Mouse (Mus musculus) layer of hippocampus, postnatal 10 days (tissue): ENCODE measurements around the gene Acot8. TPM values are rescaled to one million over a fixed set of nuclear protein-coding genes. Genes with fewer than 3 reads are reported as not detected.
A peak's percentile ranks its signal among the peaks of the same experiment; 100 is the strongest.

Experiments used
- DNase-seq, 2 experiments: peaks; one replicate each; pipeline ENCODE4 v3.0.0; 2021; ENCODE audit warnings: low spot score in 2 of 2
- total RNA-seq, 2 experiments: library from RNA; stranded (reverse); gene quantifications; 2 replicates each; pipeline ENCODE4 v1.2.3; 2021

The Acot8 gene
- total RNA-seq, 2 experiments from 2014 or later: 24.1 to 28.6 TPM

GRCm38 (mm10) chr2:164784869-164785420 lies 19.7 kb downstream of the Acot8 start:
- no peak for DNase-seq

DNA sequence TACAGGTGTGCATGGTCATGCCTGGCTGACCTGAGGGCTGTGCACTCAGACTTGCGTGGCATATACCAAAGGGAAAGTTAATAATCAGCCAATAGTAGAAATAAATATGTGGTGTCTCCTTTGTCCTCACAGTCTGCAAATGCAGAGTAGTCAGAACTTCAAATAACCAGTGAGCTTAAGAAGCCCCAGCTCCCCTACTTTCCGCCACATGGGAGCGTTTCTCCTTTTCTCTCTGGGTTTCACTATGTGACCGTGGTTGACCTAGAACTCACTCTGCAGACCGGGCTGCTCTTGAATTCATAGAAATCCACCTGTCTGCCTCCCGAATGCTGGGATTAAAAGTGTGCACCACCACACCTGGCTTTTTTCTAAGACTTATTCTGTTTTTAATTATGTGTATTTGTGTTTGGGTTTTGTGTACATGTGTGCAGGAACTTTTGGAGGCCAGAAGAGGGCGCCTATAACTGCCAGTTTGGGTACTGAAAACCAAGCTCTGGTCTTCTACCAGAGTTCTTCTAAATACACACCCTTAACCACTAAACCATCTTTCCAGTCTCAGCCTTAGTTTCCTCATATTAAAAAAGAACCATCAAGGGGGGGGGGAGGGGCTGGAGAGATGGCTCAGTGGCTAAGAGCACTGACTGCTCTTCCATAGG lies 20.6 kb downstream of the Acot8 start:
- DNase-seq: no peak

DNA sequence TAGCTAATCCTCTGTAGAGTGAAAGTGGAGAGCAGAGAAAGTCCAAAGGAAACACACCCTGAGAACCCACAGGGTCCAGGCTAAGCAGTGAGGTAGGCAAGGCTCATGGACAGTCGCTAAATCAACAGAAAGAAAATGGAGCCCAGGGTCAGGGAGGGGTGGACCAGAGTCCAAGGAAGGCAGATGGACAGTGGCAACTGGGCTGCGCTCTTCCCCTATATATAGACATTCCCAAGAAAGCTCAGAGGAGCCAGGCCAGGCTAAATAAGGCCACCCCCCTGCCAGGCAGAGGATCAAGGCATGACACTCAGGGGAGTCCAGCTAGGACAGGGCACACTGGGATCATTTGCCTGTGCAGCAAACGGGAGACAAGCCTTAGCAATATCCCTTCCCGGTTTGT lies 22.8 kb downstream of the Acot8 start:
- no peak for DNase-seq

DNA sequence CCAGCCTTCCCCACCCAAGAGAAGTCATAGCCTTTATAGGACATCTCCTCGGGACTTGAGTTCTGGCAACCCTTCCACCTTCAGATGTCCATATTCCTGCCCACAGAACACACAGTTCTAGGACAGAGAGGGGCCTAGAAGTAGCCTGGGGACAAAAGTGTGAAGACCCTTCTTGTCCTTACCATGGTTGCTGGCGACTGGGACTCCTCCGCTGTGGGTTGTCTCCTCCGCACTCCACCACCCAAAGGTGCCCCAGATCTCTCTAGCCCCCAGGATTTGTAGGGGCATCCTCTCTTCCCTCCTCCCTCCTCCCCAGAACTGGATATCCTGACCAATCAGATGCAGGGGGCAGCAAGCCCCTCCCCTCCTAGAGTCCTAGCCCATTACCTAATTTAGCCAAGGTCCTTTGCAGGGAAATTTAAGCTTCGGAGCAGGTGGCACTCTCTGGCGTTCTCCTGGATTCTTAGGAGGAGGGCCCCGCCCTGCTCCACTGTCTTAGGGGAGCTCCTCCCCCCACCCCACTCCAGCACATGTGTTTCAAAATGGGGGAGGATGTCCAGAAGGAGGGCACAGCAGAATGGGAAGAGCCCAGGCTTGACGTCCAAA lies 25.1 kb downstream of the Acot8 start, which contains the start of gene Tnnc2:
Gene Tnnc2 (minus strand): TSS at position 487 of the 606 bp plus-strand sequence.
- DNase-seq: no peak

DNA sequence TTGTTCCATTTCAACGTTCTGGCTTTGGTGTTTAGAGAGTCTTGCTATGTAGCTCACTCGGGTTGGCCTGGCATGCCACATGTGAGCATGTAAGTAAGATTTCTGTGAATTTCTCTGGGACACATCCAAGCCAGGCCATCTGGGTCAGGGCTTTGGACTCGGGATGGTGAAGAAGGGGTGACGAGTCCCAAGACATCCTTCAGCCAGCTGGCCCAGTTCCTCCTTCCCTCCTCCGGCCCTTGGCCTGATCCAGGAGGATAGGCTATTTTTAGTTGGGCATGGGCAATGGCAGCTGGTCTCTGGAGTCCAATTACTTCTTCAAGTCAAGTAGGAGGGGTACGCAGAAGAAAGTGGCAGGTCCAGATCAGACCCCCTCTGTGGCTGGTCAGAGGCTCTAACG lies 25.9 kb downstream of the Acot8 start:
- DNase-seq: no peak

DNA sequence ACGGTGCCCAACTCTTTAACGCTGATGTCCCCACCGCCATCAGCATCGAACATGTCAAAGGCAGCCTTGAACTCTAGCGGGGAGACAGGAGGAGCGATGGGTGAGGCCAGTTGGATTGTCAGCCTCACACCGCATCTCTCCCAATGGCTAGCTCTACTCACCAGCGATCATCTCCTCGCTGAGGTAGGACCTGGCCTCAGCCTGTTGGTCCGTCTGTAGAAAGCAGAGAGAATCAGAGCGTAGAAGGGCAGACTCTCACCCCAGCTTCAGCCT lies 26.7 kb downstream of the Acot8 start:
- no peak for DNase-seq

- DNase-seq: no peak
Measured at GRCm38 (mm10) chr2:164777246-164778014, 27.3 kb downstream of the Acot8 start.

- no peak for DNase-seq
Measured at GRCm38 (mm10) chr2:164776801-164777200, 27.9 kb downstream of the Acot8 start.

DNA sequence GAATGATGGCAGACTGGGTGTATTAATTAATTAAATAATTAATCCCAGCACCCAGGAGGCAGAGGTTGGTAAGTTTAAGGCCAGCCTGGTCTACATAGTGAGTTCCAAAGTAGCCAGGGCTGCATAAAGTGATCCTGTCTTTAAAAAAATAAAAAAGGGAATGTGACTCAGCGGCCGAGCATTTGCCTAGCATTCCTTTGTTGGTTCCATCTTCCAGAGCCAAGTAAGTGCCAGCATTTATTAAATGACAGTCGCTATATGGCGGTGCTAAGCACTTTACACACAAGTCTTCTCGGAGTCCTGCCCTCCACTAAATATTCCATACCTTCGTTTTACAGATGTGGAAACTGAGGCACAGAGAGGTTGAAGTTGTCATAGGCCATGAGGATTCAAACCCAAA lies 28.6 kb downstream of the Acot8 start:
- DNase-seq: no peak

DNA sequence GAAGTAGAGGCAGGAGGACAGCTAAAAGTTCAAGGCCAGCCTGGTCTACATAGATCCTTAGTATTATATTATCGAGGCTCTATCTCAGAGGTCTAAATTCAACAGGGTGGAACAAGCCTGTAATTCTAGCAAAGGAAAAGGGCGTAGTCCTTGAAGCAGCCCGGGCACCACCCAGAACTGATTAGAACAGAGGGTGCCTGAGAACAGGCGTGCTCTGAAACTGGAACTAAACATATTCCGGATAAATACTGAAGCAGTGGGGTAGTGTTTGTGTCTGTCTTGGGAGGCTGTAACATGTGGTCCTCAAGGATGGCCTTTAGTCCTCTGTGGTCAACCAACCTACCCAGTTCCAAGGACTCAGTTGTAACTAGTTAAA lies 30.7 kb downstream of the Acot8 start:
- no peak for DNase-seq

- no peak for DNase-seq
Measured at GRCm38 (mm10) chr2:164773229-164773988, 31.3 kb downstream of the Acot8 start.

DNA sequence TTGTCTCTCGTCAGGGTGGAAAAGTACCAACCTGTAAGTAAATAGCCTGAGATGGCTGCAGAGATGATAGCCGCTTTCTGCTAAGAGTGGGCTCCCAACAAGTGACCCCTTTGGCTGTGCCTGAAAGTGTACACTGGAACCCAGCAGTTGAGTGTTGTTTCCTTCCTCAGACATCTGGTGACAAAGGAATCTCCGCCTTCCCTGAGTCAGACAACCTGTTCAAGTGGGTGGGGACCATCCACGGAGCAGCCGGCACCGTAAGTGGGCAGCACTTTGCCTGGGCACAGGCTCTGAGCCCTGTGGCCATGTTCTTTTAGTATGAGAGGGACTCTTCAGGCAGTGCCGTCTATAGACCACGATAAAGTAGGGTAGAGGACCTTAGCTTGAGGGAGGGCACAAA lies 33.6 kb downstream of the Acot8 start:
- DNase-seq: no peak

- no peak for DNase-seq
Measured at GRCm38 (mm10) chr2:164770279-164770678, 34.4 kb downstream of the Acot8 start.

GRCm38 (mm10) chr2:164769258-164770037 lies 35.2 kb downstream of the Acot8 start, which contains the start of gene Ube2c:
Gene Ube2c (plus strand): TSS chr2:164769898.
- DNase-seq: peak; percentile 98 to 99

GRCm38 (mm10) chr2:164767812-164768540 lies 36.7 kb downstream of the Acot8 start:
- peak in 1 of 2 experiments; percentile 33 for DNase-seq

DNA sequence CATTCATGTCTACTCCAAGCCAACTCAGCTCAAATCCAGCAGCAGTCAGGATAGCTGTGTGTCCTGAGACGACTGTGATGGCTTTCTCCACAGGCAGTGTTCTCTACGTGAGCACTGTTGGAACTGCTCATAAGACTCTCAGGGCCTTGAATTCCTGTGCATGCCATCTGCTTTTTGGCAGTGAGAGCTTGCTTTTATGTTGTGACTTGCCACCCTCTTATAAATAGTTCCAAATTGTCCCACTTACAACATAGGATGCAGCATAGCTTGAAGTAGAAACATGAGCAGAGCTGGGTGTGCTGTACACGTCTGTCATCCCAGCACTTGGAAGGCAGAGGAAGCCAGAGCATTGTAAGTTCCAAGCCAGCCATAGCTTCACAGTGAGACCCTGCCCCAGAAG lies 38.8 kb downstream of the Acot8 start:
- no peak for DNase-seq

- DNase-seq: no peak
Measured at GRCm38 (mm10) chr2:164762593-164762992, 42.1 kb downstream of the Acot8 start.

GRCm38 (mm10) chr2:164761971-164762370 lies 42.7 kb downstream of the Acot8 start:
- no peak for DNase-seq

- DNase-seq: no peak
Measured at GRCm38 (mm10) chr2:164761502-164761901, 43.2 kb downstream of the Acot8 start.
